Mouse (Mus musculus): ENCODE data around the gene A730071L15Rik. TPM values are rescaled to one million over a fixed set of nuclear protein-coding genes. Genes with fewer than 3 reads are reported as not detected.

Gene A730071L15Rik
- total RNA-seq, 2 experiments from 2014 or later, result 0.42 TPM; not detected in 1

Other genes starting within 250 kb of the A730071L15Rik start
- 1 to 10 TPM; 3.9 to 6.9 TPM for gene Gck, start 249.9 kb upstream of the A730071L15Rik start, total RNA-seq (2021)
- gene Ykt6, start 244.3 kb upstream of the A730071L15Rik start, total RNA-seq (2021), result 10 to 100 TPM; 65.6 to 85.9 TPM
- gene Camk2b, start 133.7 kb upstream of the A730071L15Rik start, total RNA-seq (2021), result 10 to 100 TPM; 11.5 to 16.9 TPM
- 10 to 100 TPM; 54.9 to 64.9 TPM for gene Nudcd3, start 386 bp downstream of the A730071L15Rik start, total RNA-seq (2021)
- gene Npc1l1, start 30.1 kb downstream of the A730071L15Rik start, total RNA-seq (2021), result under 1 TPM in 1 of 2 experiments, not detected in 1; 0.06 TPM
- 10 to 100 TPM; 48.2 to 52.5 TPM for gene Ddx56, start 67.7 kb downstream of the A730071L15Rik start, total RNA-seq (2021)
- gene Tmed4, start 74.8 kb downstream of the A730071L15Rik start, total RNA-seq (2021), result 100 to 1,000 TPM; 107 to 112 TPM
- 100 to 1,000 TPM; 633 to 799 TPM for gene Ogdh, start 91.6 kb downstream of the A730071L15Rik start, total RNA-seq (2021)
- gene Zmiz2, start 189.0 kb downstream of the A730071L15Rik start, total RNA-seq (2021), result 10 to 100 TPM; 48.8 to 51.2 TPM
- gene Ppia, start 215.4 kb downstream of the A730071L15Rik start, total RNA-seq (2021), result 1,000 to 10,000 TPM; 1,645 to 1,705 TPM
- gene H2afv, start 244.4 kb downstream of the A730071L15Rik start, total RNA-seq (2021), result 10 to 100 TPM; 46.1 to 49.3 TPM